Mouse (Mus musculus) C2C12 (cell line): ENCODE measurements around the gene Tarbp2.

Experiments used
- CEBPB ChIP-seq: IDR thresholded peaks from one replicate; pipeline ENCODE4 v1.6.1; 2011; ENCODE audit warnings: low read depth, mild to moderate bottlenecking, control low read depth, moderate library complexity
- CTCF ChIP-seq: IDR thresholded peaks from one replicate; pipeline ENCODE4 v1.5.1; 2011; ENCODE audit not compliant: control insufficient read depth, insufficient read depth, insufficient read length

GRCm38 (mm10) chr15:102470183-102470604 lies 47.8 kb upstream of the Tarbp2 start, which contains the start of gene Pcbp2:
- TF ChIP-seq CTCF (peak; percentile 93), CEBPB (no peak)
